Mouse (Mus musculus) midbrain, embryonic 10.5 days (tissue): ENCODE data around the gene Atp5g1. TPM values are rescaled to one million over a fixed set of nuclear protein-coding genes. Genes with fewer than 3 reads are reported as not detected.

Experiments used
- DNase-seq: peaks from one replicate; pipeline ENCODE4 v3.0.0-alpha.2; 2017; ENCODE audit warnings: low spot score
- H3K27ac ChIP-seq: fragments of 300-500 bp; sonication (generic); replicated peaks from 2 replicates; pipeline ENCODE4 v1.5.1; 2016; ENCODE audit warnings: mild to moderate bottlenecking
- H3K27me3 ChIP-seq: fragments of 300-500 bp; sonication (generic); 2 replicates; pipeline ENCODE4 v1.6.1; 2016; ENCODE audit warnings: low read depth, mild to moderate bottlenecking; ENCODE audit not compliant: poor library complexity, severe bottlenecking
- H3K36me3 ChIP-seq: fragments of 300-500 bp; sonication (generic); 2 replicates; pipeline ENCODE4 v1.6.1; 2016; ENCODE audit warnings: mild to moderate bottlenecking, moderate library complexity
- H3K4me1 ChIP-seq: fragments of 300-500 bp; sonication (generic); 2 replicates; pipeline ENCODE4 v1.6.1; 2016
- H3K4me3 ChIP-seq: fragments of 300-500 bp; sonication (generic); 2 replicates; pipeline ENCODE4 v1.5.1; 2016; ENCODE audit warnings: mild to moderate bottlenecking, moderate library complexity
- H3K9me3 ChIP-seq: fragments of 300-500 bp; sonication (generic); replicated peaks from 2 replicates; pipeline ENCODE4 v1.6.1; 2016; ENCODE audit warnings: mild to moderate bottlenecking
- WGBS: fragments of 180-500 bp; shearing (Covaris S2); methylation state at CpG from one replicate; pipeline ENCODE4 v1.1.7; 2016; 5-methylcytosine and 5-hydroxymethylcytosine counted together
- polyA plus RNA-seq: library from polyadenylated mRNA; unstranded; fragments of >200 nt; fragmentation: Nextera tagmentation; extraction: Ambion mirVana; gene quantifications from 2 replicates; pipeline ENCODE4 v1.2.1, GENCODE M21; 2016

Atp5g1 gene
- polyA plus RNA-seq, 1 experiment from 2014 or later: 550 TPM

- peaks cover 20% of the 10 kb centered on the region for H3K36me3 ChIP-seq
- peak; percentile 96 for DNase-seq
- H3K9me3 ChIP-seq: no peaks in the 10 kb centered on the region
- under 1% methylated on average over 29 of the region's 29 CpGs for WGBS
- no peaks in the 10 kb centered on the region for H3K27me3 ChIP-seq
- H3K27ac ChIP-seq: peak within 1 kb of the TSS; percentile 85
- peaks cover 20% of the 10 kb centered on the region for H3K4me1 ChIP-seq
- H3K4me3 ChIP-seq: peak within 1 kb of the TSS; percentile 84
These were observed 40.8 kb downstream of the Atp5g1 start, which contains the start of gene Snf8 for GRCm38 (mm10) chr11:96034596-96035052. Gene Snf8 (plus strand): TSS chr11:96034885.

GRCm38 (mm10) chr11:96034116-96034515, 41.4 kb downstream of the Atp5g1 start:
- no peaks in the 10 kb centered on the region for H3K9me3 ChIP-seq
- H3K4me3 ChIP-seq: peak overlapping the region; percentile 84
- WGBS: 47% methylated on average over 8 of the region's 8 CpGs
- peaks cover 20% of the 10 kb centered on the region for H3K4me1 ChIP-seq
- no peaks in the 10 kb centered on the region for H3K27me3 ChIP-seq
- H3K36me3 ChIP-seq: peaks cover 16% of the 10 kb centered on the region
- H3K27ac ChIP-seq: peak overlapping the region; percentile 85
- no peak for DNase-seq

DNA sequence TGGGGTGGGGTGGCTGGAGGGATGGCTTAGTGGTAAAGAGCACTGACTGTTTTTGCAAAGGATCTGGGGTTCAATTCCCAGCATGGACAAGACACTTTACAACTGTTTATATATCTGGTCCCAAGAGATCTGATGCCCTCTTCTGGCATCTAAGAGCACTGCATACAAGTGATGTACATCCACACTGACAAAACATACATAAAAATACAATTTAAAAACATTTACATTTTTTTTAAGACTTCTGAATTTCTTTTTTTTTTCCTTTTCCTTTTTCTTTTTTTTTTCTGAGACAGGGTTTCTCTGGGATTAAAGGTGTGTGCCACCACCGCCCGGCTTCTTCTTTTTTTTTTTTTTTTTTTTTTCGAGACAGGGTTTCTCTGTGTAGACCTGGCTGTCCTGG, 42.2 kb downstream of the Atp5g1 start:
- WGBS: 86% methylated on average over 2 of the region's 3 CpGs
- Histone ChIP-seq H3K27ac (no peak overlapping the region), H3K4me3 (no peak overlapping the region), H3K27me3 (no peaks in the 10 kb centered on the region), H3K4me1 (peaks cover 20% of the 10 kb centered on the region), H3K9me3 (no peaks in the 10 kb centered on the region), H3K36me3 (0 out of 2 replicates have a peak, but pooled peaks cover 9% of the 10 kb centered on the region)
- DNase-seq: no peak

GRCm38 (mm10) chr11:96031701-96032100, 43.8 kb downstream of the Atp5g1 start:
- H3K4me3 ChIP-seq: no peak overlapping the region
- H3K27me3 ChIP-seq: no peaks in the 10 kb centered on the region
- 82% methylated on average over 2 of the region's 2 CpGs for WGBS
- H3K4me1 ChIP-seq: peaks cover 20% of the 10 kb centered on the region
- no peaks in the 10 kb centered on the region for H3K9me3 ChIP-seq
- no peak for DNase-seq
- H3K27ac ChIP-seq: no peak overlapping the region
- H3K36me3 ChIP-seq: 0 out of 2 replicates have a peak, but pooled peaks cover 3% of the 10 kb centered on the region

- DNase-seq: no peak
- Histone ChIP-seq H3K27ac (no peak overlapping the region), H3K36me3 (no peaks in the 10 kb centered on the region), H3K4me1 (peaks cover 12% of the 10 kb centered on the region), H3K4me3 (no peak overlapping the region), H3K9me3 (no peaks in the 10 kb centered on the region), H3K27me3 (no peaks in the 10 kb centered on the region)
- WGBS: 91% methylated on average over 3 of the region's 3 CpGs
These were observed 44.9 kb downstream of the Atp5g1 start for GRCm38 (mm10) chr11:96030571-96030970.

GRCm38 (mm10) chr11:96028130-96028529, 47.3 kb downstream of the Atp5g1 start:
- no peaks in the 10 kb centered on the region for H3K4me1 ChIP-seq
- no peaks in the 10 kb centered on the region for H3K36me3 ChIP-seq
- WGBS: 60% methylated on average over 5 of the region's 5 CpGs
- H3K4me3 ChIP-seq: no peak overlapping the region
- no peak overlapping the region for H3K27ac ChIP-seq
- no peak for DNase-seq
- H3K27me3 ChIP-seq: no peaks in the 10 kb centered on the region
- H3K9me3 ChIP-seq: no peaks in the 10 kb centered on the region

- Histone ChIP-seq H3K27ac (no peak overlapping the region), H3K4me1 (peaks cover 7% of the 10 kb centered on the region), H3K27me3 (no peaks in the 10 kb centered on the region), H3K9me3 (no peaks in the 10 kb centered on the region), H3K36me3 (no peaks in the 10 kb centered on the region), H3K4me3 (no peak overlapping the region)
- no peak for DNase-seq
- WGBS: 80% methylated on average over 4 of the region's 4 CpGs
These were observed 54.8 kb downstream of the Atp5g1 start for GRCm38 (mm10) chr11:96020622-96021021.

Other genes starting within 250 kb of the Atp5g1 start
- gene Gngt2, start 238.5 kb downstream of the Atp5g1 start, polyA plus RNA-seq: 4.4 and 6.1 TPM in 2 replicates
- gene Abi3, start 233.2 kb downstream of the Atp5g1 start, polyA plus RNA-seq: 3.5 and 3.6 TPM in 2 replicates
- gene B4galnt2, start 160.8 kb downstream of the Atp5g1 start, polyA plus RNA-seq: 0.11 and 0.14 TPM in 2 replicates
- 176 and 190 TPM in 2 replicates for gene Igf2bp1, start 69.7 kb downstream of the Atp5g1 start, polyA plus RNA-seq
- gene Gip, start 51.1 kb downstream of the Atp5g1 start, polyA plus RNA-seq: not detected in 2 replicates
- gene Snf8, start 40.8 kb downstream of the Atp5g1 start, polyA plus RNA-seq: 106 and 110 TPM in 2 replicates
- gene Ube2z, start 10.3 kb downstream of the Atp5g1 start, polyA plus RNA-seq: 25.0 and 27.0 TPM in 2 replicates
- gene Calcoco2, start 36.3 kb upstream of the Atp5g1 start, polyA plus RNA-seq: not detected in 2 replicates
- gene Ttll6, start 58.1 kb upstream of the Atp5g1 start, polyA plus RNA-seq: not detected in 2 replicates
- gene Hoxb13, start 118.6 kb upstream of the Atp5g1 start, polyA plus RNA-seq: not detected in 2 replicates
- not detected in 2 replicates for gene Hoxb9, start 195.8 kb upstream of the Atp5g1 start, polyA plus RNA-seq
- not detected in 2 replicates for gene Hoxb8, start 206.2 kb upstream of the Atp5g1 start, polyA plus RNA-seq
- gene Hoxb7, start 211.0 kb upstream of the Atp5g1 start, polyA plus RNA-seq: not detected in 2 replicates
- not detected in 2 replicates for gene Hoxb6, start 216.8 kb upstream of the Atp5g1 start, polyA plus RNA-seq
- gene Hoxb5, start 227.7 kb upstream of the Atp5g1 start, polyA plus RNA-seq: not detected in 2 replicates
- not detected in 2 replicates for gene Hoxb4, start 242.6 kb upstream of the Atp5g1 start, polyA plus RNA-seq
- gene Hoxb3, start 247.7 kb upstream of the Atp5g1 start, polyA plus RNA-seq: not detected in 2 replicates